Mouse (Mus musculus) neural tube, embryonic 15.5 days (tissue): ENCODE measurements at regions not wholly inside any gene's neighbourhood (a gene's known extent, or its start where the extent isn't known, plus 50 kb on each side); places are given as distances from the start of the nearest gene placed in this dataset.

Source experiments
- ATAC-seq: fragments of 200-750 bp; cut with Nextera tagmentation; 2 replicates; pipeline ENCODE4 v1.8.0; 2017; ENCODE audit warnings: mild to moderate bottlenecking, moderate TSS enrichment, moderate library complexity; ENCODE audit not compliant: low FRiP score
- H3K27ac ChIP-seq: fragments of 300-500 bp; sonication (generic); replicated peaks from 2 replicates; pipeline ENCODE4 v1.5.1; 2015; ENCODE audit warnings: mild to moderate bottlenecking, inconsistent platforms
- H3K27me3 ChIP-seq: fragments of 300-500 bp; sonication (generic); replicated peaks from 2 replicates; pipeline ENCODE4 v1.6.1; 2015; ENCODE audit warnings: inconsistent platforms
- H3K36me3 ChIP-seq: fragments of 300-500 bp; sonication (generic); 2 replicates; pipeline ENCODE4 v1.6.1; 2015; ENCODE audit warnings: inconsistent platforms
- H3K4me1 ChIP-seq: fragments of 300-500 bp; sonication (generic); 2 replicates; pipeline ENCODE4 v1.6.1; 2015; ENCODE audit warnings: inconsistent platforms
- H3K4me2 ChIP-seq: fragments of 300-500 bp; sonication (generic); 2 replicates; pipeline ENCODE4 v1.6.1; 2015; ENCODE audit warnings: inconsistent platforms, mild to moderate bottlenecking, moderate library complexity
- H3K4me3 ChIP-seq: fragments of 300-500 bp; sonication (generic); replicated peaks from 2 replicates; pipeline ENCODE4 v1.5.1; 2015; ENCODE audit warnings: mild to moderate bottlenecking, inconsistent platforms
- H3K9ac ChIP-seq: fragments of 300-500 bp; sonication (generic); replicated peaks from 2 replicates; pipeline ENCODE4 v1.6.1; 2015; ENCODE audit warnings: mild to moderate bottlenecking, inconsistent platforms
- H3K9me3 ChIP-seq: fragments of 300-500 bp; sonication (generic); replicated peaks from 2 replicates; pipeline ENCODE4 v1.6.1; 2016; ENCODE audit warnings: inconsistent platforms
- WGBS: fragments of 180-500 bp; shearing (Covaris S2); methylation state at CpG from one replicate; pipeline ENCODE4 v1.1.7; 2015; ENCODE audit warnings: mixed read lengths; 5-methylcytosine and 5-hydroxymethylcytosine counted together

DNA sequence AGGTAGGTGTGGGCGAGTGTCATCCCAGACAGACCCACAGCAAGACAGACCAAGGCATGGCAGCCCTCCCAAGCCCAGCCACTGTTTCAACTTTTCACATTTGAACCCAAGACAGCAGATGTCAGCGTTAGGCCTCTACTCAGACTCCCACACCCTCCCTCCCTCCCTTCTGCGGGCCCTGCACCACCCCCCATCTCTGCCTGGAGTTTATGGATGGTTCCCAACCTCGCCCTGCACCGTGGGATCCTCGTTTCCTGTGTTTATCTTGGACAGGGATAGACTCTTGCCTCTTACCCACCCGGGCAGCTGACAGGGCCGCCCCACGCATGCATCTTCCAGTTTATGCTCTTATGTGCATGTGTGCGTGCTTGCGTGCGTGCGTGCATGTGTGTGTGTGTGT, 85.2 kb upstream of the Zbtb40 start:
- Histone ChIP-seq H3K9me3 (no peaks in the 10 kb centered on the region), H3K36me3 (no peaks in the 10 kb centered on the region), H3K27me3 (no peaks in the 10 kb centered on the region), H3K4me3 (no peak overlapping the region), H3K9ac (no peak overlapping the region), H3K4me1 (peaks cover 15% of the 10 kb centered on the region), H3K27ac (no peak overlapping the region), H3K4me2 (no peak overlapping the region)
- 43% methylated on average over 13 of the region's 13 CpGs for WGBS
- ATAC-seq, result no peak

DNA sequence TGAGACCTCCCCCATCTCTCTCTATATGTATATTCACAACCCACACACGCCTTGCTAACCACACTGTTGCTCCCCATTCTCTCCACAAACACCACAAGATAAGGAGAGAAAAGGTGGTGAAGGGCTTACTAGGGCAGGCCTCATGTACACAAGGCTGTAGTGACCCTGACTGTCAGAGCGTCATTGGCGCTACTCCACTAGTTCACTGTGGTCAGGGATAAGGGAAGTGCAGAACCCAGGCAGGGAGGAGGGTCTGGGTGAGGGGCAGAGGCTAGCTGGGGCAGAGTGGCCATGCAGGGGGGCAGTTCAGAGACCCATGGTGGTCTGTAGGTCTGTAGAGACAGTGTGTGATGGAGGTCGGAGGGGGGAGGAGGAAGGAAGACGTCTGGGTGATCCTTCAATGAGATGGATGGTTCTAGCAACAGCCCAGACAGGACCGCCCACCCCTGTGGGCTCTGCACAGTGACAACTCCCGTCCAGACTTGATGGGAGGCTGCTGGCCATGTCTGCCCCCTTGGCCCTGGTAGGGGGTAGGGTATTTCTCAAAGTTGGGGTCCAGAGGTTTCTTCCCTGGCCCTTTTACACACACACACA, 82.1 kb upstream of the Zbtb40 start:
- Histone ChIP-seq H3K9ac (no peak overlapping the region), H3K36me3 (no peaks in the 10 kb centered on the region), H3K4me3 (no peak overlapping the region), H3K27ac (no peak overlapping the region), H3K27me3 (no peaks in the 10 kb centered on the region), H3K4me1 (peaks cover 26% of the 10 kb centered on the region), H3K4me2 (no peak overlapping the region), H3K9me3 (no peaks in the 10 kb centered on the region)
- WGBS, result 60% methylated on average over 7 of the region's 7 CpGs
- ATAC-seq, result no peak

DNA sequence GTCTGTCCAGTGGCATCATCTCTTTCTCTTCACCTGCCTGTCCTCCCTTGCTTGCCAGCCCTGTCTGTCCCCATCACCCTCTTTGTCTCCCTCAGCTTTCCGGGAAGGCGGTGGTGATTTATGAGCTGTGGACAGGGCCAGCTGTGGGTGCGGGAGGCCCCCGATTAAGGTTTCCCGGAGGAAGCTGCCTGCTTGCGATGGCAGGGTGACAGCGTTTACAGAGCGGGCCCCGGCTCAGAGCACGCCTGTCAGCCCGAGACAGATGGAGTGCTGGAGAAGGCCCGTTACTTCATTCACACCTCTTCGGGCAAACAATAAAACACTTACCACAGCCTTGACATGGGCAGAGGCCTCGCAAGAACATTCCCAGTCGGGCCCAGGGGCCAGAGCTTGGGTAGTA, 79.6 kb upstream of the Zbtb40 start:
- H3K4me3 ChIP-seq, result no peak overlapping the region
- no peaks in the 10 kb centered on the region for H3K9me3 ChIP-seq
- no peaks in the 10 kb centered on the region for H3K27me3 ChIP-seq
- no peaks in the 10 kb centered on the region for H3K36me3 ChIP-seq
- H3K4me2 ChIP-seq, result no peak overlapping the region
- H3K27ac ChIP-seq, result peak overlapping the region; percentile 56; the same call in 1 of the 2 replicates
- H3K4me1 ChIP-seq, result peaks cover 16% of the 10 kb centered on the region
- 3% methylated on average over 15 of the region's 15 CpGs for WGBS
- peak; percentile 66 for ATAC-seq
- H3K9ac ChIP-seq, result no peak overlapping the region

DNA sequence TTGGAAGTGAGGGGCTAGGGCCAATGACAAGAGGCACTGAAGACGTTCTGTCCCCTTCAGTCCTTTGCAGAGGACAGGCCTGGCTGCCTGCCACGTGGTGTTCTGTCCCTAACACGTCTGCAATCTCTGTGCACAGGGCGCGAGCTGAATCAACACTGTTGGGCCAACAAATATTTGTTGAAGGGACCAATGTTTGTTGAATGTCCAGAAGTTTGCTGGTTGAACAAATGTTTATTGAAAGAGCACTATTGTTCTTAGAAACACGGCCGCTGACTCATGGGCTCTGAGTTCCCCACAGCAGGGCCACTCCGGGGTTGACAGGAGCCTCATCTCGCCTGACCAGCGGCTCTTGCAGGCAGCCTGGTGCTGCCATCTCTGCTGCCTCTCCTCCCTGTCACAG, 73.1 kb upstream of the Zbtb40 start:
- H3K4me3 ChIP-seq, result no peak overlapping the region
- no peak overlapping the region for H3K4me2 ChIP-seq
- no peak for ATAC-seq
- H3K36me3 ChIP-seq, result no peaks in the 10 kb centered on the region
- H3K4me1 ChIP-seq, result peaks cover 22% of the 10 kb centered on the region
- WGBS, result 45% methylated on average over 10 of the region's 10 CpGs
- no peak overlapping the region for H3K27ac ChIP-seq
- no peak overlapping the region for H3K9ac ChIP-seq
- H3K27me3 ChIP-seq, result no peaks in the 10 kb centered on the region
- H3K9me3 ChIP-seq, result no peaks in the 10 kb centered on the region

DNA sequence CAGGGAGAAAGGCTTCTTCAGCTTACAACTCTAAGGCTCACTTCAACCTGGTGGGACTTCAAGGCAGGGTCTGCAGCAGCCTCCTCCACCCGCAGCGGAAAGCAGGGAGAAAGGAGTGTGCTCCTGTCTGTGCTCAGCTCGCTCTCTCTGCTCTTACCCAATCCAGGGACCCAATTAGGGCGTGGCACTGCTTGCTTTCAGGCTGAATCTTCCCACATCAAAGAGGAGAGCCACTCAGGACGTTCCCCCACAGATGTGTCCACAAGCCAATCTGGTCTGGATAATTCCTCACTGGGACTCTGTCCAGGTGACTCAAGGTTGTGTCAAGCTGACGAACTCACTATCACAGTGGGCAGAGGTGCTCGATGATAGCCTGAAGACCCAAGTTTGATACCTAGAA, 72.0 kb upstream of the Zbtb40 start:
- ATAC-seq, result no peak
- Histone ChIP-seq H3K27me3 (no peaks in the 10 kb centered on the region), H3K4me2 (no peak overlapping the region), H3K27ac (no peak overlapping the region), H3K4me3 (no peak overlapping the region), H3K4me1 (peaks cover 19% of the 10 kb centered on the region), H3K9me3 (no peaks in the 10 kb centered on the region), H3K36me3 (no peaks in the 10 kb centered on the region), H3K9ac (no peak overlapping the region)
- 73% methylated on average over 7 of the region's 7 CpGs for WGBS

DNA sequence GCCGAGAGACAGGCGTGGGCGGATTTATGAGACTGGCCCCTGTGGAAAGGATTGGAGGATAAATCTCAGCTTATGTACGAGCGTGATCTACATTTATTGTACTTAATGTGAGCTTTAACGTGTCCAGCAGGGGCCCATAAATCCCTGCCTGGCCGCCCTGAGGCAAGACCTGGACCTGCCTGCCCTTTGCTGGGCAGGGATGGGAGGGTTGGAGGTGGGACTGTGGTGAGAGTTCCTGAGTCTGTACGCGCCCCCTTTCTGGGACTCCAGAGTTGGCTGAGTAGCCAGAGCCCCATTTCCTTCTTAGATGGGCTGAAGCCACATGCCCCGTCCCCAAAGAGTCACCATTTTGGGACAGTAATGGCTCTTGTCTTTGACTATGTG, 69.7 kb upstream of the Zbtb40 start:
- peak overlapping the region; percentile 78 for H3K4me2 ChIP-seq
- peak overlapping the region; percentile 52 for H3K9ac ChIP-seq
- H3K27me3 ChIP-seq, result no peaks in the 10 kb centered on the region
- no peaks in the 10 kb centered on the region for H3K36me3 ChIP-seq
- peak overlapping the region; percentile 51; the same call in 1 of the 2 replicates for H3K27ac ChIP-seq
- H3K4me3 ChIP-seq, result peak overlapping the region; percentile 40
- H3K4me1 ChIP-seq, result peaks cover 19% of the 10 kb centered on the region
- ATAC-seq, result peak; percentile 29; the same call in 1 of the 2 replicates
- no peaks in the 10 kb centered on the region for H3K9me3 ChIP-seq
- 3% methylated on average over 10 of the region's 10 CpGs for WGBS

DNA sequence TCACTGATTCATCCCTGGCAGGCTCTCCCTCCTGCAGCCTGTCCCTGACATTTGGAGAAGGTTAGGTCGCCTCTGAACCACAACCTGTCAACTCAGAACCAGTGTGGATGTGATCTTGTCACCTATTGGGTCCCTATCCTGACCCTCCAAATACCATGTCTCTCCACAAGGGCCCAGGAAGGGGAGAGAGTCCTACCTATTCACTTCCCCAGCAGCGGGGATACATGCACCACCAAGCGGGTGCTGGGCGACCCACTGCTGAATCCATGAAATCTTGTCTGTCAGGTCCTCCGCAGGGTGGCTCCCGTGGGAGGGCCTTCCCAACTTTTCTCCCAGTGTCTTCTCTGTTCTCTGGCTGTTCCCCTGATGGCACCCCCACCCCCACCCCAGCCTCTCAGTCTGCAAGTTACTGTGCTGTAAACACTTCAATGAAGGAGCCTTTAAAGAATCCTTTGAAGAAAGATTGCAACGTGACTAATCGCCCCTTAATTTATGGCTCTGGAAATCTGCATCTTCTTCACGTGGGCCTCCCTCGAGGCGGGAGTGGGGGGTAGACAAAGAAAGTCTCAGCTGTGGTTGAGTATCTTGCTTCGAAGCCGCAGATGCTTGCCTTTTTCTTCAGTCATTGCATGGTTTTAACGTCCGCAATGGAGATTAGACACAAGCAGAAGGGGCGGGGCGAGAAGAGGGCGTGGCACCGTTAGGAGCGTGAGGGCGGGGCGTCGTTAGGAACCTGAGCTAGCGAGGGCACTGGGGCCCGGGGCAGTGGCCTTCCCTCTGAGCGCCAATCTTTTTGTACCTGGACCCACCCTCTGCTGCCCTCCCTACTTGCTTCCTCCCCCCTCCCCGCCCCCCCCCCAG, 69.1 kb upstream of the Zbtb40 start:
- H3K36me3 ChIP-seq, result no peaks in the 10 kb centered on the region
- H3K9ac ChIP-seq, result peak overlapping the region; percentile 52
- WGBS, result under 1% methylated on average over 27 of the region's 27 CpGs
- H3K27ac ChIP-seq, result peak overlapping the region; percentile 51
- H3K9me3 ChIP-seq, result no peaks in the 10 kb centered on the region
- ATAC-seq, result peak; percentile 86
- H3K27me3 ChIP-seq, result no peaks in the 10 kb centered on the region
- peak overlapping the region; percentile 78 for H3K4me2 ChIP-seq
- H3K4me1 ChIP-seq, result peaks cover 19% of the 10 kb centered on the region
- H3K4me3 ChIP-seq, result peak overlapping the region; percentile 40

DNA sequence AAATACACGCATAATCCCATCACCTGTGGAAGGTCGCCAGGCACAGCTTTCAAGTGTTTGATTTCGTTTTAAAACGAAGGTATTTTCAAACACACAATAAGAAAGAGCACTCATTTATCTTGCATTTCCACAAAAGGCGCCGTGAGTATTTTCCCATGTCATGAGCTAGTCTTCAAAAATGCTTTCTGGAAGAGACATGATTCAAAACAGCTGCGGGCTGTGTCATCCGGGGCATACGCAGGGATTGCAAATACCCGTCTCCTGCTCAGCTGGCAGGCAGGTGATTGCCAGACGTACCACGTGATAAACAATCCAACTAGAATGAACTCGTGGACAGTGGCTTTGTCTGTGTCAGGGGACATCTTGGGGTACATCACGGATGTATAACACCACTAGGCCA, 66.5 kb upstream of the Zbtb40 start:
- WGBS, result 82% methylated on average over 14 of the region's 14 CpGs
- ATAC-seq, result no peak
- H3K4me2 ChIP-seq, result no peak overlapping the region

DNA sequence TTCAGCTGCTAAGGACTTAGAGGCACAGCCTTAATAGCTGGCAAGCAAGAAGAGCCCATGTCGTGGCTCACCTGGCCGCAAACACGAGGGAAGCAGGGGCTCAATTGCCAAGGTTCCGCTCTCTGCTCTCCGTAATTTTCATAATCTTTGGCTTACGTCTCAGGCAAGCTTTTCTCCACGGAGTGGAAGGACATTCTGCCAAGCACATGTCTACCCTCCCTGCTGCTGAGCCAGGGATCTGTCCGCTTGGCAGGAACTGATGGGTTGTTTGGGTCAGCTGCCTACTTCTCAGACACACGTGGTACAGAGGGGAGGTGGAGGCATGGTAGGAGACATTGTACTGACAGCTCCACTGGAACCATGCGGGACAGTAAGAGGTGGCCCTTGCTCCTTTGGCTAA, 61.7 kb upstream of the Zbtb40 start:
- 76% methylated on average over 10 of the region's 10 CpGs for WGBS
- H3K9ac ChIP-seq, result no peak overlapping the region
- H3K4me2 ChIP-seq, result no peak overlapping the region
- H3K4me1 ChIP-seq, result 0 out of 2 replicates have a peak, but pooled peaks cover 2% of the 10 kb centered on the region
- H3K27me3 ChIP-seq, result no peaks in the 10 kb centered on the region
- no peak for ATAC-seq
- 0 out of 2 replicates have a peak, but pooled peaks cover 3% of the 10 kb centered on the region for H3K9me3 ChIP-seq
- H3K36me3 ChIP-seq, result no peaks in the 10 kb centered on the region
- H3K4me3 ChIP-seq, result no peak overlapping the region
- H3K27ac ChIP-seq, result no peak overlapping the region

More for the DNA sequence above, 66.5 kb upstream of the Zbtb40 start:
- no peak overlapping the region for H3K4me3 ChIP-seq
- peaks cover 21% of the 10 kb centered on the region for H3K4me1 ChIP-seq
- H3K36me3 ChIP-seq, result no peaks in the 10 kb centered on the region
- H3K27ac ChIP-seq, result no peak overlapping the region
- H3K27me3 ChIP-seq, result no peaks in the 10 kb centered on the region
- H3K9ac ChIP-seq, result no peak overlapping the region
- H3K9me3 ChIP-seq, result 0 out of 2 replicates have a peak, but pooled peaks cover 3% of the 10 kb centered on the region

DNA sequence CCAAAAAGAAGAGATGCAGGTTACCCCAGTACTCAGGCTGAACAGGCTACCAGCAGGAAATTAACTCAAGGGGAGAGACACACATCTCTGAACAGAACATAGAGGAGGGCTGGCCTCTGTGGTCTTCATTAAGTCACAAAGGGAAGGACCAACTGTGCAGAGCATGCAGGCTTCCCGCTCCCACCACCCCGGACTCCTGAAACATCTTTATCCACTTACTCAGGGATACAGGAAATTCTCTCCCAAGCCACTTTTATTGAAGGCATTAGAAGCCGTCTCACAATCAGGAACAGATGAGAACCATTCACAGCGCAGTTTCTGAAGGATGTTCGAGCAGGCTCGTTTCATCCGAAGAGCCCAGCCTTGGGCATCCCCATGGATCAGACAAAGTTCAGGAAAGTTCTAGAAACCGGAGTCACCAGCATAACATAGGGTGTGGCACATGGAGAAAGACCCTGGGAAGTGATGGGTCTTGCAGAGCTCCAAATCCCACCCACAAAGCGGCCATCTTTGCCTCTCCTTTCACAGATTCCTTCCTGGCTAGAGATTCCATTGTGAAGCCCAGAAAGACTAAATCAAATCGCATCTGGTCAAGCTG, 55.9 kb upstream of the Zbtb40 start:
- no peak for ATAC-seq
- no peak overlapping the region for H3K4me3 ChIP-seq
- 89% methylated on average over 10 of the region's 10 CpGs for WGBS
- H3K9me3 ChIP-seq, result no peaks in the 10 kb centered on the region
- no peaks in the 10 kb centered on the region for H3K27me3 ChIP-seq
- H3K27ac ChIP-seq, result no peak overlapping the region
- H3K4me2 ChIP-seq, result no peak overlapping the region
- H3K36me3 ChIP-seq, result no peaks in the 10 kb centered on the region
- H3K4me1 ChIP-seq, result no peaks in the 10 kb centered on the region
- no peak overlapping the region for H3K9ac ChIP-seq

DNA sequence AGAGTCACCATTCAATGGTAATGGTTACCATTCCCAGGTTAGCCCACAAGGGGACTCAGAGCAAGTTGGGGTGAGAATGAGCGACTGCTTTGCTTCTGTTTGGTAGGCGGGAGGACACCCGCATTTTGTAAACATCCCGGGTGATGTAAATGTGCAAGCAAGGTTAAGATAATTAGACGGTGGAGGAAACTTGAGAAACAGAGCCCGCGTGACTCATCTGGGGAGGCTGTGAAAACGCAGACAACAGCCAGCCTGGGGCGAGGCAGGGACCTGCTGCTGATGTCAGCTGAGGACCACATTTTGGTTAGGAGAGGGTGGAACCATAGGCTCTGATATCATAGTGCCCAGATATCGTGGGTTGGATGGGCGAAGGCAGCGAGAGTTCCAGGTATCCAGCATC, 52.6 kb upstream of the Zbtb40 start:
- 92% methylated on average over 12 of the region's 12 CpGs for WGBS
- Histone ChIP-seq H3K4me3 (no peak overlapping the region), H3K4me1 (0 out of 2 replicates have a peak, but pooled peaks cover 4% of the 10 kb centered on the region), H3K9ac (no peak overlapping the region), H3K9me3 (no peaks in the 10 kb centered on the region), H3K27me3 (no peaks in the 10 kb centered on the region), H3K27ac (no peak overlapping the region), H3K36me3 (no peaks in the 10 kb centered on the region), H3K4me2 (no peak overlapping the region)
- no peak for ATAC-seq

DNA sequence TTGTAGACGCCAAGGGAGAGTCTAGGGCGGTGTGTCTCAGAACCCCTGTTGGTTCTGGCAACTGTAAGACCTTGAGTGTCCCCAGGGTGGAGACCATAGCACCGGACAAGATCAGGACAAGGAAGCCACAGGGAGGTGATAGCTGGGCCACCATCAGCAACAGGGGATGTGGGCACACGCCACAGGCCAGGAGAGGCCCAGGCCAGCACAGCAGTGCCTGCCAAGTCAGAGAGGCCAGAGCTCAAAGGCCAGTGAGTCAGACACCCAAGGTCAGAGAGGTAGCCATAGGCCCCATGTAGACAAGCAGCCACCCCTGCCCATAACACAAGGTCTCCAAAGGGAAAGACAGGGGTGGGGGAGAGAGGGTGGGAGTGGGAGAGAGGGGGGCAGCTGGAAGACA, 52.2 kb upstream of the Zbtb40 start:
- no peak overlapping the region for H3K9ac ChIP-seq
- H3K4me2 ChIP-seq, result no peak overlapping the region
- no peaks in the 10 kb centered on the region for H3K9me3 ChIP-seq
- H3K36me3 ChIP-seq, result no peaks in the 10 kb centered on the region
- no peak overlapping the region for H3K27ac ChIP-seq
- H3K4me1 ChIP-seq, result 0 out of 2 replicates have a peak, but pooled peaks cover 4% of the 10 kb centered on the region
- WGBS, result 97% methylated on average over 4 of the region's 4 CpGs
- H3K27me3 ChIP-seq, result no peaks in the 10 kb centered on the region
- H3K4me3 ChIP-seq, result no peak overlapping the region
- no peak for ATAC-seq
